Mouse (Mus musculus): ENCODE data around the gene Mt3.
A peak's percentile ranks its signal among the peaks of the same experiment; 100 is the strongest.
"Not testable (repeated sequence)": the region's sequence is repeated elsewhere in the genome, so short reads cannot be mapped to it uniquely, and the experiment has no call there.

The Mt3 gene

GRCm38 (mm10) chr8:94148236-94148635 lies 4.2 kb upstream of the Mt3 start:
- no peak for ATAC-seq (ENCODE audit: insufficient number of reproducible peaks, low FRiP score, low TSS enrichment)

GRCm38 (mm10) chr8:94150925-94151324 lies 1.5 kb upstream of the Mt3 start:
- ATAC-seq (ENCODE audit: insufficient number of reproducible peaks, low FRiP score, low TSS enrichment): no peak

GRCm38 (mm10) chr8:94153451-94153850 lies 1.0 kb downstream of the Mt3 start:
- ATAC-seq (ENCODE audit: insufficient number of reproducible peaks, low FRiP score, low TSS enrichment): peak; percentile 31

- ATAC-seq (ENCODE audit: insufficient number of reproducible peaks, low FRiP score, low TSS enrichment): no peak
Measured at GRCm38 (mm10) chr8:94154537-94154936, 2.1 kb downstream of the Mt3 start.

GRCm38 (mm10) chr8:94156092-94156491 lies 3.7 kb downstream of the Mt3 start:
- ATAC-seq (ENCODE audit: insufficient number of reproducible peaks, low FRiP score, low TSS enrichment): no peak

- ATAC-seq (ENCODE audit: insufficient number of reproducible peaks, low FRiP score, low TSS enrichment): not testable (repeated sequence)
Measured at GRCm38 (mm10) chr8:94165772-94166171, 13.4 kb downstream of the Mt3 start.

- peak; percentile 77 for ATAC-seq (ENCODE audit: insufficient number of reproducible peaks, low FRiP score, low TSS enrichment)
Measured at GRCm38 (mm10) chr8:94167244-94167643, 14.8 kb downstream of the Mt3 start.

GRCm38 (mm10) chr8:94169547-94169946 lies 17.1 kb downstream of the Mt3 start:
- ATAC-seq (ENCODE audit: insufficient number of reproducible peaks, low FRiP score, low TSS enrichment): no peak

GRCm38 (mm10) chr8:94171321-94171755 lies 18.9 kb downstream of the Mt3 start:
- ATAC-seq (ENCODE audit: insufficient number of reproducible peaks, low FRiP score, low TSS enrichment): no peak

- ATAC-seq (ENCODE audit: insufficient number of reproducible peaks, low FRiP score, low TSS enrichment): peak; percentile 52; the same call in 1 of the 2 replicates
Measured at GRCm38 (mm10) chr8:94172075-94172808, 19.8 kb downstream of the Mt3 start, which contains the start of gene Mt2. Gene Mt2, plus strand, starts transcription at chr8:94172664.

GRCm38 (mm10) chr8:94172809-94173732 lies 20.7 kb downstream of the Mt3 start:
- ATAC-seq (ENCODE audit: insufficient number of reproducible peaks, low FRiP score, low TSS enrichment): no peak

- no peak for ATAC-seq (ENCODE audit: insufficient number of reproducible peaks, low FRiP score, low TSS enrichment)
Measured at GRCm38 (mm10) chr8:94173848-94174403, 21.5 kb downstream of the Mt3 start.

GRCm38 (mm10) chr8:94174619-94175213 lies 22.3 kb downstream of the Mt3 start:
- ATAC-seq (ENCODE audit: insufficient number of reproducible peaks, low FRiP score, low TSS enrichment): no peak

GRCm38 (mm10) chr8:94177716-94178390 lies 25.4 kb downstream of the Mt3 start:
- ATAC-seq (ENCODE audit: insufficient number of reproducible peaks, low FRiP score, low TSS enrichment): no peak

- ATAC-seq (ENCODE audit: insufficient number of reproducible peaks, low FRiP score, low TSS enrichment): peak; percentile 59
Measured at GRCm38 (mm10) chr8:94178857-94179712, 26.7 kb downstream of the Mt3 start, which contains the start of gene Mt1. Gene Mt1, plus strand, starts transcription at chr8:94179082.

- ATAC-seq (ENCODE audit: insufficient number of reproducible peaks, low FRiP score, low TSS enrichment): no peak
Measured at GRCm38 (mm10) chr8:94179713-94180560, 27.5 kb downstream of the Mt3 start.

GRCm38 (mm10) chr8:94180561-94180908 lies 28.1 kb downstream of the Mt3 start:
- no peak for ATAC-seq (ENCODE audit: insufficient number of reproducible peaks, low FRiP score, low TSS enrichment)

All from cerebellum, adult (tissue).